Mouse (Mus musculus) adrenal gland, postnatal 36 days (tissue): ENCODE results near the gene Bfar. TPM values are rescaled to one million over a fixed set of nuclear protein-coding genes. Genes with fewer than 3 reads are reported as not detected.
A peak's percentile ranks its signal among the peaks of the same experiment; 100 is the strongest.
"Not testable (repeated sequence)": the region's sequence is repeated elsewhere in the genome, so short reads cannot be mapped to it uniquely, and the experiment has no call there.

Experiments used
- DNase-seq, 2 experiments: peaks; one replicate each; pipeline ENCODE4 v3.0.0; 2021; ENCODE audit warnings: mixed read lengths in 1 of 2
- total RNA-seq, 2 experiments: library from RNA; stranded (reverse); gene quantifications; 2 replicates each; pipeline ENCODE4 v1.2.3; 2021

Bfar gene
- total RNA-seq, 2 experiments from 2014 or later: 43.9 to 52.1 TPM

DNA sequence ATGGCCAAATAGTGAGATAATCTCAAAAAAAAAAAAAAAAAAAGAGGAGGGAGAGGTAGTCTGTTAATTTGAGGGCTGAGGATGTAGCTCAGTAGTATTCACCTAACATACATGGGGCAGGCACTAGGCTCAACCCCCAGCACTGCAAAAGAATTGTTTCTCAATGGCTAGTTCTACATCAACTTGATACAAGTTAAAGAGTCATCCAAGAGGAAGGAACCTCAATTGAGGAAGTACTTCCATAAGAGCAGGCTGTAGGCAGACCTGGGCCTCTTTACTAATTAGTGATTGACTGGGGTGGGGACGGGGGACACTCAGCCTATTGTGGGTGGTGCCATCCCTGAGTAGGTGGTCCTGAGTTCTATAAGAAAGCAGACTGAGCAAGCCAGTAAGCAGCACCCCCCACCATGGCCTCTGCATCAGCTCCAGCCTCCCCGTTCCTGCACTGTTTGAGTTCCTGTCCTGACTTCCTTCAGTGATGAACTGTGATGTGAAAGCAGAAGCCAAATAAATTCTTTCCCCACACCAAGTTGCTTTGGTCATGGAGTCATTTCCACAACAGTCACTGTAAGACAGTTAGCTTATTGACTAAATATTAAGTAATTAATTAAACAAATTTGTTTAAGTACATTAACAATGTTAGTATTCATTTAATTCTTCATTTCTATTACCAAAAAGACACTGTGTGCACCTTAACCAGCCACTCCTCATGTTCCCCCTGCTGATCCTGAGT, 45.3 kb downstream of the Bfar start:
- DNase-seq: no peak

DNA sequence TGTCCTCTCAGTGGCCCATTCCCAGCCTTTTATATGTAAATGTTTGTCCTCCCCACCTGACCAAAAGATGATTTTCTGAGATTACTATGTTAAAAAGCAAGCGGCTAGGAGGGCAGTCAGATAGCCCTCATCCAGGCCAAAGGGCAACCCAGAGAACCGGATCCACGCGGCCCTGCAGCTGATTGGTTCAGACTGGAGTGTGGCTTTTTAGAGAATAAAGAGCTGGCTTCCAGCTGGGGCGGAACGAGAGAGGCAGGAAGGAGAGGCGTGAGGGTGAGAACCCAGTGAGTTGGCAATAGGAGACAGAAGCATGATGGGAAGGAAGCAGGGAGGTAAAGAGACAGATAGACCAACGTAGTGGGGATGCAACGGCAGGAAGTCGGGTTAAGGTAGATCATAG, 51.3 kb downstream of the Bfar start:
- DNase-seq: no peak

- DNase-seq: peak; percentile 54 to 72
Measured at GRCm38 (mm10) chr16:13727811-13728335, 56.2 kb downstream of the Bfar start.

- no peak for DNase-seq
Measured at GRCm38 (mm10) chr16:13729428-13729827, 57.8 kb downstream of the Bfar start.

GRCm38 (mm10) chr16:13730285-13731255, 58.9 kb downstream of the Bfar start, which contains the start of gene Pla2g10:
Pla2g10 (minus strand) TSS chr16:13730983.
- peak in 1 of 2 experiments; percentile 28 for DNase-seq

DNA sequence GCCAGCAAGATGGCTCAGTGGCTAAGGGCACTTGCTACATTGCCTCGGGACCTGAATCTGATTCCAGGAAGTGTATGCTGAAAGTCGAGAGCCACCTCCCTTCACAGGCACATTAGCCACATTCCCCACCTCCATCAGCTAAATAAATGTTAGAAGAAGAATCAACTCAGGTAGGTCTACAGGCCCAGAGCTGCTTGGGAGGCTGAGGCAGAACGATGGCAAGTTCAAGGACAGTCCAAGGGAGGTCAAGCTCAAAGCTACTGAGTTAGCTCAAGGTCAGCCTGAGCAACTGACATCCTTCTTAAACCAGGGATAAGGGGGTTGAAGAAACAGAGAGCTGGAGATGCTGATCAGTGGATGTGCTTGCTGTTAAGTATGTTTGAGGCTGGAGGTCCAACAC, 61.1 kb downstream of the Bfar start:
- DNase-seq: no peak

DNA sequence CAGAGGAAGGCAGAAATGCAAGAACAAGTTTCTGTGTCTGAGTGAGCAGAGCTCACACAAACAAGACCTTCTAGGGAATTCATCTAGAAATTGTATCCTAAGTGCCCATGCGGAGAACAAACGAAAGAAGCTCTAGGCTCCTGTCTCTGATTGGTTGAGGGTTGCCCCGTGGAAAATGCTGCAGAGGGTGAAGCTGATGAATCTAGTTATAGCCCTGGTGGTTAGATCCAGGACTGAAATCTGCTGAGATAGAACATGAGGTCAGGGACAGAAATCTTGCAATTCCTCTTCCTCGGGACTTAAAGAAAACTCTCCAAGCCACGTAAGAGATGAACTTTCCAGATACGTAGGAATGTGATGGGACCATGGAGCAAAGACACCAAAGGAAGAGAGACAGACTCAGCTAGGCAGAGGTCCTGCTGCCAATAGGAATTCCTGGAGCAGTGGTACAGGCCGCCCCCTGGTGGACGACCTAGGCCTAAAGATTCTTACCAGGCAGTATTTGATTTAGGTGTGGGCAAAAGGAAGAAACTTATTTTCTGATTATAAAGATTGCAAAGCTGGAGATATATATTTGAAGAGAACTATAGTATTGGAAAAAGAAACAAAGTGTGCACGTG, 62.0 kb downstream of the Bfar start:
- DNase-seq: peak; percentile 88 to 90

DNA sequence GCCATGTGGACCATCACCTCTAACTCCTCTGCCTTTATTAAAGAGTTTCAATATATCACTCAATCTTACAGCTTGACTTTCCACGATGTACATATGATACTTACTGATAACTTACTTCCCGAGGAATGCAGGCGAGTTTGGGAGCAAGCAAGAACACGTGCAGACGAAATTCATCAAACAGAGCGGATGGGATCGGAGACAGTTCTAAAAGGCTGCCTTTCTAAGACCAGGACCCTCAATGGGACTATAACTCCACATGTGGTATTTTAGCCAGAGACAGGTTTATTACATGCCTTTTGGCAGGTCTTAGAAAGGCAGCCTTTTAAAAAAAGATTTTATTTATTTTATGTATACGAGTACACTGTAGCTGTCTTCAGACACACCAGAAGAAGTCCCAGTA, 64.3 kb downstream of the Bfar start:
- DNase-seq: no peak

GRCm38 (mm10) chr16:13739044-13739443, 67.4 kb downstream of the Bfar start:
- DNase-seq: not testable (repeated sequence)

GRCm38 (mm10) chr16:13740844-13741243, 69.2 kb downstream of the Bfar start:
- no peak for DNase-seq

GRCm38 (mm10) chr16:13747708-13748107, 76.0 kb downstream of the Bfar start:
- no peak for DNase-seq

DNA sequence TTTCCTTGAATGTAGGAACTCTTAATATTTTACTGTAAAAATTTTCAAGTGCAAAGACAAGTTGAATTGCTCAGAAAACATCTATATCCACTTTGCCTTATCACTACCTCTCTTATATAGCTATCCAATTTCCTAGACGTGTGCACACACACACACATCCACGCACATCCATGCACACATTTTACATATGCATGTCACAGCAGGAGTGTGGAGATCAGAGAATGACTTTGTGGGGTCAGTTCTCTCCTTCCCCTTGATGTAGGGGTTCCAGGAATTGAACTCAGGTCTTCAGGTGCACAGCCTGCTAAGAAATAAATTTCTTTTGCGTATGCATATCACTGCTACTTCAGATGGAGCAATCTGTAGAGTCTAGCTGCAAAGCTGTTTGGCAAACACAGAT, 76.5 kb downstream of the Bfar start:
- no peak for DNase-seq

GRCm38 (mm10) chr16:13748813-13749212, 77.2 kb downstream of the Bfar start:
- not testable (repeated sequence) for DNase-seq

DNA sequence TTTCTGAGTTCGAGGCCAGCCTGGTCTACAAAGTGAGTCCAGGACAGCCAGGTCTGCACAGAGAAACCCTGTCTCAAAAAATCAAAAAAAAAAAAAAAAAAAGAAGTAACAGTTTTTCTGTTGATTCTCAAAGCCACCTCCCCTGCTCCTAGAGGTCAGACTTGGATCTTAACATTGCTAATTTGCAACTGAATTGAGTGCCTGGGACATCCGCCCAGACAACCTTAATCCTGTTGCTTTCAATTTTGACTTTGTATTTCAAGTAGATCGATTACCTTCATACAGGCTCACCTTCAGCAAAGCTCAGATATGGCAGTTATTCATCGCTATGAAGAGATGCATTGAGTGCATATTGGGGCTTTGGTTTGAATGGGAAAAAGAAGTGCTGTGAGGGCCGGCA, 77.6 kb downstream of the Bfar start:
- DNase-seq: no peak

GRCm38 (mm10) chr16:13749981-13750380, 78.3 kb downstream of the Bfar start:
- no peak for DNase-seq

DNA sequence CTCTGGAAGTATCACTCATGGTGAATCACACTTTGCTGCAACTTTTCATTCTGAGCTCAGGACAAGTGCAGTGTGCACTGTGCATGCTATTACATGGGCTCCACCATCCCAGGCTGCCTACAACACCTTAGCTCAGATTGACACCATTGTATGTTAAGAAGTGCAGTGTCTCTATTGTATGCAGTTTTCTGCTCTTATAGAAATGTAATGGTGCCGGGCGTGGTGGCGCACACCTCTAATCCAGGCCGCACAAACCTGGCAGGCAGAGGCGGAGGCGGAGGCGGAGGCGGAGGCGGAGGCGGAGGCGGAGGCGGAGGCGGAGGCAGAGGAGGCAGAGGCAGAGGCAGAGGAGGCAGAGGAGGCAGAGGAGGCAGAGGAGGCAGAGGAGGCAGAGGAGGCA, 79.0 kb downstream of the Bfar start:
- no peak for DNase-seq

Other genes with a start within 250 kb of the Bfar start
- 10 to 100 TPM; 27.1 to 44.2 TPM for gene Parn, start 3.7 kb upstream of the Bfar start, total RNA-seq
- gene 3110001I22Rik, start 71 bp downstream of the Bfar start, total RNA-seq: 1 to 10 TPM; 4.1 to 6.4 TPM
- not detected for gene Pla2g10, start 59.1 kb downstream of the Bfar start, total RNA-seq
- gene Rrn3, start 108.8 kb downstream of the Bfar start, total RNA-seq: 10 to 100 TPM; 51.4 to 54.2 TPM
- gene Ntan1, start 147.0 kb downstream of the Bfar start, total RNA-seq: 10 to 100 TPM; 56.1 to 56.6 TPM
- gene Pdxdc1, start 231.3 kb downstream of the Bfar start, total RNA-seq: 10 to 100 TPM; 82.9 to 90.9 TPM
- gene Mpv17l, start 231.3 kb downstream of the Bfar start, total RNA-seq: 10 to 100 TPM in 1 of 2 experiments, 1 to 10 TPM in 1; 9.1 to 12.7 TPM